Comparison of ENCODE assay signal across 18 mouse cellular contexts in genomic region chr7:140208677-140209076, GRCm38 (mm10). TPM values are rescaled to one million over a fixed set of nuclear protein-coding genes. Genes with fewer than 3 reads are reported as not detected.
DNase-seq lines count a peak whose midpoint lies in the region; ATAC-seq lines count a peak whose summit lies in the region.
"Had no signal": no experiment of that assay in that cellular context is flagged by ENCODE, and none has a peak within 500 bp of the region (broad histone marks: within the 10 kb centered on the region; RNA-seq: fewer than 3 reads in every experiment).

No protein-coding gene starts in this region.

- no peaks in the 10 kb centered on the region; the same call in 1 of the 2 replicates for H3K4me1 ChIP-seq in liver, embryonic 11.5 days (replicated peaks; ENCODE audit: control insufficient read depth, insufficient read depth, low read length)
- H3K4me1 ChIP-seq: heart, embryonic 15.5 days had no signal

- peak; percentile 57 for DNase-seq in CD4-positive, CD25-positive, alpha-beta regulatory T cell, adult 2 months (ENCODE audit: low read depth, low spot score)
- peak; percentile 41 for DNase-seq in liver
- DNase-seq in liver, embryonic 11.5 days (ENCODE audit: low spot score), result no peak
- peak; percentile 20 to 36 for DNase-seq in kidney, postnatal 4 days
- DNase-seq in thymus, postnatal 14 days, result peak; percentile 56
- no peak for DNase-seq in embryo, embryonic 9.5 days (ENCODE audit: extremely low spot score)
- DNase-seq in urinary bladder, postnatal 25 days (ENCODE audit: low spot score), result no peak
- DNase-seq: adrenal gland, postnatal 10 days; embryo, embryonic 11 days; lung, adult 2 months; right cerebral cortex, postnatal 14 days had no signal

- no peaks in the 10 kb centered on the region for H3K36me3 ChIP-seq in liver, embryonic 11.5 days (ENCODE audit: control insufficient read depth, insufficient read depth, low read length)
- H3K36me3 ChIP-seq: heart, embryonic 15.5 days had no signal

- ATAC-seq in CD4-positive, CD25-positive, alpha-beta regulatory T cell, adult 4 months, result no peak
- no peak for ATAC-seq in liver, embryonic 11.5 days (replicated peaks; ENCODE audit: low FRiP score)
- ATAC-seq: intestine, postnatal 0 days had no signal

- no peaks in the 10 kb centered on the region for H3K9me3 ChIP-seq in liver, embryonic 11.5 days (ENCODE audit: control insufficient read depth, low read length)
- H3K9me3 ChIP-seq: heart, embryonic 15.5 days had no signal

- H3K9ac ChIP-seq in liver, embryonic 11.5 days (ENCODE audit: low read depth, low read length), result no peak overlapping the region
- H3K9ac ChIP-seq: heart, embryonic 15.5 days had no signal

- 76% methylated on average over 3 of the region's 3 CpGs for WGBS in liver, embryonic 11.5 days

- H3K4me2 ChIP-seq in liver, embryonic 11.5 days, result no peak overlapping the region
- H3K4me2 ChIP-seq: heart, embryonic 15.5 days had no signal

- H3K27ac ChIP-seq in liver, embryonic 11.5 days (ENCODE audit: low read depth, low read length), result no peak overlapping the region
- H3K27ac ChIP-seq: heart, embryonic 15.5 days had no signal

- no peaks in the 10 kb centered on the region for H3K27me3 ChIP-seq in liver, embryonic 11.5 days (replicated peaks; ENCODE audit: control insufficient read depth, insufficient read depth, low read length)
- H3K27me3 ChIP-seq: heart, embryonic 15.5 days had no signal

- H3K4me3 ChIP-seq in liver, embryonic 11.5 days (ENCODE audit: low read depth, low read length), result no peak overlapping the region
- H3K4me3 ChIP-seq: heart, embryonic 15.5 days; myocyte had no signal

RNA-seq across cellular contexts. Expression of gene Olfr524, which starts 2.9 kb away (rescaled TPM):
- not detected for polyA plus RNA-seq in CD4-positive, CD25-positive, alpha-beta regulatory T cell, adult 4 months (2017; shearing (Covaris generic))
- not detected in 2 replicates for polyA plus RNA-seq in liver, embryonic 11.5 days (2014; fragmentation: Nextera tagmentation; extraction: Ambion mirVana)
- polyA plus RNA-seq: frontal cortex, adult 2 months; gonadal fat pad, adult 2 months; hindbrain, embryonic 11.5 days; intestine, postnatal 0 days; lung, adult 2 months; myocyte had no signal

RNA-seq across cellular contexts. Expression of gene Cd163l1, which starts 9.4 kb away (rescaled TPM):
- not detected for polyA plus RNA-seq in CD4-positive, CD25-positive, alpha-beta regulatory T cell, adult 4 months (2017; shearing (Covaris generic))
- polyA plus RNA-seq in liver, embryonic 11.5 days (2014; fragmentation: Nextera tagmentation; extraction: Ambion mirVana), result 0.09 TPM in 1 of 2 replicates, not detected in the other
- polyA plus RNA-seq: hindbrain, embryonic 11.5 days; myocyte had no signal

RNA-seq across cellular contexts. Expression of gene Olfr523, which starts 35.7 kb away (rescaled TPM):
- polyA plus RNA-seq in CD4-positive, CD25-positive, alpha-beta regulatory T cell, adult 4 months (2017; shearing (Covaris generic)), result not detected
- not detected in 2 replicates for polyA plus RNA-seq in liver, embryonic 11.5 days (2014; fragmentation: Nextera tagmentation; extraction: Ambion mirVana)
- polyA plus RNA-seq: gonadal fat pad, adult 2 months; heart, embryonic 15.5 days; hindbrain, embryonic 11.5 days; intestine, postnatal 0 days; lung, adult 2 months; myocyte had no signal

RNA-seq across cellular contexts. Expression of gene 5830411N06Rik, which starts 38.4 kb away (rescaled TPM):
- under 1 TPM; 0.25 to 0.66 TPM for polyA plus RNA-seq in CD4-positive, CD25-positive, alpha-beta regulatory T cell, adult 4 months (2017; shearing (Covaris generic))
- not detected in 2 replicates for polyA plus RNA-seq in liver, embryonic 11.5 days (2014; fragmentation: Nextera tagmentation; extraction: Ambion mirVana)
- polyA plus RNA-seq: hindbrain, embryonic 11.5 days; intestine, postnatal 0 days had no signal

RNA-seq across cellular contexts. Expression of gene Olfr522, which starts 44.1 kb away (rescaled TPM):
- not detected for polyA plus RNA-seq in CD4-positive, CD25-positive, alpha-beta regulatory T cell, adult 4 months (2017; shearing (Covaris generic))
- polyA plus RNA-seq in liver, embryonic 11.5 days (2014; fragmentation: Nextera tagmentation; extraction: Ambion mirVana), result not detected in 2 replicates
- polyA plus RNA-seq: frontal cortex, adult 2 months; gonadal fat pad, adult 2 months; heart, embryonic 15.5 days; hindbrain, embryonic 11.5 days; intestine, postnatal 0 days; lung, adult 2 months; myocyte had no signal

Comparison
In these comparisons a context has a peak if more than half of its experiments do, and no peak if none do; other contexts are left out.
1. DNase-seq: peak in CD4-positive, CD25-positive, alpha-beta regulatory T cell, adult 2 months (single experiment), liver (single experiment), kidney, postnatal 4 days (2 of 2) and thymus, postnatal 14 days (single experiment); none in liver, embryonic 11.5 days (single experiment), embryo, embryonic 9.5 days (single experiment) and urinary bladder, postnatal 25 days (single experiment).